In genomic region chr2:116047365-116047764, GRCm38 (mm10) we compare ENCODE assay signal across 14 mouse cellular contexts. TPM values are rescaled to one million over a fixed set of nuclear protein-coding genes. Genes with fewer than 3 reads are reported as not detected.
DNase-seq lines count a peak whose midpoint lies in the region; ATAC-seq lines count a peak whose summit lies in the region.
"Had no signal": no experiment of that assay in that cellular context is flagged by ENCODE, and none has a peak within 500 bp of the region (broad histone marks: within the 10 kb centered on the region; RNA-seq: fewer than 3 reads in every experiment).

No protein-coding gene starts in this region.

- peaks cover 11% of the 10 kb centered on the region; the same call in 1 of the 2 replicates for H3K36me3 ChIP-seq in forebrain, embryonic 15.5 days
- peaks cover 2% of the 10 kb centered on the region; the same call in 1 of the 2 replicates for H3K36me3 ChIP-seq in forebrain, embryonic 11.5 days (ENCODE audit: control insufficient read depth, insufficient read depth, low read length)
- H3K36me3 ChIP-seq in hindbrain, embryonic 16.5 days (ENCODE audit: control insufficient read depth, insufficient read depth, low read length): no peaks in the 10 kb centered on the region; the same call in 1 of the 2 replicates
- peaks cover 16% of the 10 kb centered on the region; the same call in 1 of the 2 replicates for H3K36me3 ChIP-seq in hindbrain, embryonic 12.5 days
- no peaks in the 10 kb centered on the region for H3K36me3 ChIP-seq in intestine, embryonic 16.5 days (ENCODE audit: control insufficient read depth, insufficient read depth, low read length)

- no peaks in the 10 kb centered on the region for H3K27me3 ChIP-seq in forebrain, embryonic 15.5 days
- no peaks in the 10 kb centered on the region for H3K27me3 ChIP-seq in forebrain, embryonic 11.5 days (ENCODE audit: control insufficient read depth, insufficient read depth, low read length)
- no peaks in the 10 kb centered on the region for H3K27me3 ChIP-seq in hindbrain, embryonic 16.5 days (replicated peaks; ENCODE audit: control insufficient read depth, insufficient read depth, low read length)
- H3K27me3 ChIP-seq in hindbrain, embryonic 12.5 days: no peaks in the 10 kb centered on the region
- no peaks in the 10 kb centered on the region for H3K27me3 ChIP-seq in intestine, embryonic 16.5 days (replicated peaks; ENCODE audit: control insufficient read depth, insufficient read depth, low read length)

- H3K4me2 ChIP-seq in forebrain, embryonic 15.5 days (replicated peaks): peak overlapping the region; percentile 16; the same call in 1 of the 2 replicates
- H3K4me2 ChIP-seq in forebrain, embryonic 11.5 days (ENCODE audit: low read depth, low read length, severe bottlenecking): no peak overlapping the region
- peak overlapping the region; percentile 5; the same call in 1 of the 2 replicates for H3K4me2 ChIP-seq in hindbrain, embryonic 16.5 days (ENCODE audit: low read length)
- H3K4me2 ChIP-seq in hindbrain, embryonic 12.5 days (replicated peaks): no peak overlapping the region
- no peak overlapping the region for H3K4me2 ChIP-seq in intestine, embryonic 16.5 days (ENCODE audit: low read depth, low read length)
- H3K4me2 ChIP-seq: midbrain, embryonic 11.5 days had no signal

- 0 out of 2 replicates have a peak overlapping the region, but pooled peaks have one; percentile 7 for H3K27ac ChIP-seq in forebrain, embryonic 15.5 days (replicated peaks)
- H3K27ac ChIP-seq in forebrain, embryonic 11.5 days (ENCODE audit: low read depth, low read length): no peak overlapping the region
- no peak overlapping the region for H3K27ac ChIP-seq in hindbrain, embryonic 16.5 days (ENCODE audit: low read depth, low read length)
- H3K27ac ChIP-seq in hindbrain, embryonic 12.5 days: no peak overlapping the region
- H3K27ac ChIP-seq in brown adipose tissue, adult 24 weeks (replicated peaks; ENCODE audit: low read depth, low read length): peak overlapping the region; percentile 75
- H3K27ac ChIP-seq in intestine, embryonic 16.5 days (ENCODE audit: low read length): peak overlapping the region; percentile 61; the same call in 1 of the 2 replicates
- H3K27ac ChIP-seq: left cerebral cortex, adult 2 months had no signal

- WGBS in forebrain, embryonic 15.5 days: 76% methylated on average over 8 of the region's 8 CpGs
- 75% methylated on average over 8 of the region's 8 CpGs for WGBS in forebrain, embryonic 11.5 days
- 70% methylated on average over 8 of the region's 8 CpGs for WGBS in hindbrain, embryonic 16.5 days
- 65% methylated on average over 8 of the region's 8 CpGs for WGBS in hindbrain, embryonic 12.5 days
- WGBS in intestine, embryonic 16.5 days: 34% methylated on average over 8 of the region's 8 CpGs

- no peak for DNase-seq in forebrain, embryonic 11.5 days (ENCODE audit: low spot score)
- no peak for DNase-seq in left cerebral cortex, adult 8-10 months (ENCODE audit: low spot score in 2 of 2)
- DNase-seq: cerebellum, postnatal 25 days; gastrocnemius, postnatal 25 days; liver; thymus, postnatal 36 days had no signal

- H3K4me1 ChIP-seq in forebrain, embryonic 15.5 days: peaks cover 75% of the 10 kb centered on the region
- H3K4me1 ChIP-seq in forebrain, embryonic 11.5 days (replicated peaks; ENCODE audit: control insufficient read depth, insufficient read depth, low read length): peaks cover 15% of the 10 kb centered on the region; the same call in 1 of the 2 replicates
- H3K4me1 ChIP-seq in hindbrain, embryonic 16.5 days (ENCODE audit: control insufficient read depth, insufficient read depth, low read depth, low read length): peaks cover 14% of the 10 kb centered on the region
- H3K4me1 ChIP-seq in hindbrain, embryonic 12.5 days: peaks cover 55% of the 10 kb centered on the region
- H3K4me1 ChIP-seq in brown adipose tissue, adult 24 weeks (ENCODE audit: control insufficient read depth, insufficient read depth, insufficient read length, low read length): no peaks in the 10 kb centered on the region; the same call in 1 of the 2 replicates
- 0 out of 2 replicates have a peak, but pooled peaks cover 2% of the 10 kb centered on the region for H3K4me1 ChIP-seq in intestine, embryonic 16.5 days (ENCODE audit: control insufficient read depth, insufficient read depth, low read length)

- no peak overlapping the region for H3K9ac ChIP-seq in forebrain, embryonic 15.5 days (replicated peaks)
- H3K9ac ChIP-seq in forebrain, embryonic 11.5 days (ENCODE audit: low read length): no peak overlapping the region
- no peak overlapping the region for H3K9ac ChIP-seq in hindbrain, embryonic 16.5 days (ENCODE audit: low read depth, low read length)
- no peak overlapping the region for H3K9ac ChIP-seq in hindbrain, embryonic 12.5 days
- no peak overlapping the region for H3K9ac ChIP-seq in intestine, embryonic 16.5 days (ENCODE audit: low read depth, low read length)

- no peak for ATAC-seq in forebrain, embryonic 15.5 days (replicated peaks)
- ATAC-seq in forebrain, embryonic 11.5 days (replicated peaks; ENCODE audit: low FRiP score): no peak
- ATAC-seq in hindbrain, embryonic 16.5 days: no peak
- no peak for ATAC-seq in hindbrain, embryonic 12.5 days (ENCODE audit: low FRiP score)
- ATAC-seq in intestine, embryonic 16.5 days: no peak
- ATAC-seq in monocyte, adult 5-6 weeks (replicated peaks; ENCODE audit: insufficient number of reproducible peaks, low FRiP score, low TSS enrichment, poor library complexity, severe bottlenecking): no peak

- H3K9me3 ChIP-seq in forebrain, embryonic 15.5 days: no peaks in the 10 kb centered on the region
- H3K9me3 ChIP-seq in forebrain, embryonic 11.5 days (ENCODE audit: control insufficient read depth, low read length): no peaks in the 10 kb centered on the region
- H3K9me3 ChIP-seq in hindbrain, embryonic 16.5 days (ENCODE audit: control insufficient read depth, low read length): no peaks in the 10 kb centered on the region
- no peaks in the 10 kb centered on the region for H3K9me3 ChIP-seq in hindbrain, embryonic 12.5 days (replicated peaks)
- no peaks in the 10 kb centered on the region for H3K9me3 ChIP-seq in intestine, embryonic 16.5 days (ENCODE audit: control insufficient read depth, low read length)

- no peak overlapping the region for H3K4me3 ChIP-seq in forebrain, embryonic 15.5 days
- H3K4me3 ChIP-seq in forebrain, embryonic 11.5 days (ENCODE audit: low read depth, low read length): no peak overlapping the region
- H3K4me3 ChIP-seq in hindbrain, embryonic 16.5 days (ENCODE audit: low read length): no peak overlapping the region
- H3K4me3 ChIP-seq in hindbrain, embryonic 12.5 days: no peak overlapping the region
- no peak overlapping the region for H3K4me3 ChIP-seq in brown adipose tissue, adult 24 weeks (ENCODE audit: insufficient read depth, low read depth, low read length)
- no peak overlapping the region for H3K4me3 ChIP-seq in intestine, embryonic 16.5 days (ENCODE audit: low read length)
- H3K4me3 ChIP-seq: left cerebral cortex, adult 2 months had no signal

RNA-seq across cellular contexts. Expression of gene Meis2, which starts 18.3 kb away (rescaled TPM):
- 155 and 167 TPM in 2 replicates for polyA plus RNA-seq in forebrain, embryonic 15.5 days (2015; fragmentation: Nextera tagmentation; extraction: Ambion mirVana)
- 75.4 and 77.2 TPM in 2 replicates for polyA plus RNA-seq in forebrain, embryonic 11.5 days (2014; fragmentation: Nextera tagmentation; extraction: Ambion mirVana)
- polyA plus RNA-seq in hindbrain, embryonic 16.5 days (2015; fragmentation: Nextera tagmentation; extraction: Ambion mirVana): 128 and 131 TPM in 2 replicates
- polyA plus RNA-seq in hindbrain, embryonic 12.5 days (2016; fragmentation: Nextera tagmentation; extraction: Ambion mirVana): 130 and 155 TPM in 2 replicates
- 12.2 and 14.6 TPM in 2 replicates for polyA plus RNA-seq in brown adipose tissue, adult 24 weeks (2012; ENCODE audit: insufficient read depth, insufficient read length, missing spikeins)
- 25.7 and 26.8 TPM in 2 replicates for polyA plus RNA-seq in intestine, embryonic 16.5 days (2015; fragmentation: Nextera tagmentation; extraction: Ambion mirVana)
- total RNA-seq in monocyte, adult 5-6 weeks (2017): not detected in 3 replicates
- total RNA-seq in left cerebral cortex, adult 8-10 months (2022): 100 to 1,000 TPM; 141 to 190 (median 171) TPM

Comparison
In these comparisons a context has a peak if more than half of its experiments do, and no peak if none do; other contexts are left out.
1. H3K27ac ChIP-seq: peak in forebrain, embryonic 15.5 days (single experiment), brown adipose tissue, adult 24 weeks (single experiment) and intestine, embryonic 16.5 days (single experiment); none in forebrain, embryonic 11.5 days (single experiment), hindbrain, embryonic 16.5 days (single experiment) and hindbrain, embryonic 12.5 days (single experiment).
2. H3K4me2 ChIP-seq: peak in forebrain, embryonic 15.5 days (single experiment) and hindbrain, embryonic 16.5 days (single experiment); none in forebrain, embryonic 11.5 days (single experiment), hindbrain, embryonic 12.5 days (single experiment) and intestine, embryonic 16.5 days (single experiment).